Mouse (Mus musculus) adrenal gland, postnatal 10 days (tissue): ENCODE measurements at regions not wholly inside any gene's neighbourhood (a gene's known extent, or its start where the extent isn't known, plus 50 kb on each side); places are given as distances from the start of the nearest gene placed in this dataset.

Experiments
- DNase-seq: peaks from one replicate; pipeline ENCODE4 v3.0.0; 2021; ENCODE audit warnings: mixed read lengths

- DNase-seq, result no peak
Observed at GRCm38 (mm10) chr7:63811816-63812215, 104.8 kb upstream of the E030018B13Rik start.

DNA sequence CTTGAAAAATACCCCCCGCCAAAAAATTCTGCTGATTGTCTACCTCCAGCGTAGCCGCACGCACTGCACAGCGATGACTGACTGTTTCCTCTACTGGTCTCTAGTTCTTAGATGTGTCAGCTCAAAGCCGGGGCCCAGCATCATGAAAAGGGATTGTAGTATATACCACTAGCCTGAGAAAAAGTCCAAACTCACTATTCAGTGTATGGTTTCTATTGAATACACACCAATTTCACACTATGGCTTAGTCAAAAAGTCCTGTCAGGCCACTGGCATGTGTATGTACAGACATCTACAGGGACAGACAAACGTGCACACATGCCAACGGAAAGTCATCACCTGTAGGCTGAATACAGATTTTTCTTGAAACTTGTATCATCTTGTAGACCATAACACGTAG lies 101.1 kb upstream of the E030018B13Rik start:
- DNase-seq, result no peak

DNA sequence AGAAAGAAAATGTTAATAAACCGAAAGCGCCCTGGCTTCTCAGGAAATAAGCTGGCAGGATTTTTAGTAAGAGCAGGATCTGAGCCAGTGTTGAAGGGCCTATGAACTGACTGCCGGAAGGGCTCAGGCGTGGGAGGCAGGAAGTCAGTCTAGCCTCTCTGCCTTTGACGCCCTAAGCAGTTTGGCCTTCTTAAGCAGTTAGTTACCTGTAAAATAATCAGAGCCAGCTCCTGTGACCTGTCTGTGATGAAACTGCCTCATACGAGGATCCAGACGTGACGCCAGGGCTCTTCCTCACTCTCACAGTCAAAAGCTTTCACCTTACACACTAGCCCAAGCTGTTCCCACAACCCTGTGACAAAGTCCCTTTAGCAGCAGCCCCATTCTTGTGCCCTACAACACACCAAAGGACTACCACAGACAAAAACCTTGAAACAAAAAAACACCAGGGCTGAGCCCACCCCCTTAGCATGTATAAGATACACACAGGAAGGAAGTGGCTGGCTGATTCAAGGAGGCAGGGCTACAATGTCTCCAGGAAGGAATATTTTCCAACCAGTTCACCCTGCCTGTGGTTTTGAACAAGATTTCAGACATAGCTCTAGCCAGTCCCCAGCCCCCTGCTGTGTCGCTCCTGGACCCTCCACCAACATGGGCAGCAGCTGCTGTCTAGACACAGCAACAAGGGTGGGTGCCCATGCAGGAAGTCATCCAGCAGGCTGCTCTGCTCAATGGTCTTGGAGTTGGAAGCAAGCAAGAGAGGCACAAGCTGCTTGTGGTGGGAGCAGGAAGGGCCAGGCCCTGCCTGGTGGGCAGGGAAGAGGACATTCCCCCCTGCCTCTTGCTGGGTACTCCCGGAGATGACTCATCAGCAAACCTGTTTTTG lies 100.4 kb upstream of the E030018B13Rik start:
- no peak for DNase-seq

DNA sequence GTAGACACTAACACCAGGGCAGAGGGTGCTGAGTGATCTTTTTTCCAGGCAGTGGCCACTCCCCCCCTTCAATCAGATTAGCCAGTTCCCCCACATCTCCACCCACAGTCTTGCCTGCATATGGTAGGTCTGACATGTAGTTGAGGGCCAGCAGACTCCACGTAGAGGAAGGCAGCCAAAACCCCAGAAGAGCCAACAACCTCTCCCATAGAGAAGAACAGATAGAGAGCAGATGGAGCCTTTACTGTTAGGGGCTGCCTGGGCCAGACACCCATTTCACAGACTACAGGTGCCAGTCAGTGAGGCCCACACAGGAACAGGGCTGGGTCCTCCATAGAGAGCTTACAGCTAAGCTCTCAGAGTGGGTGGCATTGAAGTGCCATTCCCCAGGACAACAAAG lies 99.2 kb upstream of the E030018B13Rik start:
- DNase-seq, result no peak

GRCm38 (mm10) chr7:63818105-63818504 lies 98.6 kb upstream of the E030018B13Rik start:
- no peak for DNase-seq

- DNase-seq, result no peak
Observed at GRCm38 (mm10) chr7:63820286-63820685, 96.4 kb upstream of the E030018B13Rik start.

- no peak for DNase-seq
Observed at GRCm38 (mm10) chr7:63822001-63822400, 94.7 kb upstream of the E030018B13Rik start.

- DNase-seq, result peak; percentile 46
Observed at GRCm38 (mm10) chr7:63824009-63824408, 92.6 kb upstream of the E030018B13Rik start.

GRCm38 (mm10) chr7:63829362-63829920 lies 87.2 kb upstream of the E030018B13Rik start:
- no peak for DNase-seq

DNA sequence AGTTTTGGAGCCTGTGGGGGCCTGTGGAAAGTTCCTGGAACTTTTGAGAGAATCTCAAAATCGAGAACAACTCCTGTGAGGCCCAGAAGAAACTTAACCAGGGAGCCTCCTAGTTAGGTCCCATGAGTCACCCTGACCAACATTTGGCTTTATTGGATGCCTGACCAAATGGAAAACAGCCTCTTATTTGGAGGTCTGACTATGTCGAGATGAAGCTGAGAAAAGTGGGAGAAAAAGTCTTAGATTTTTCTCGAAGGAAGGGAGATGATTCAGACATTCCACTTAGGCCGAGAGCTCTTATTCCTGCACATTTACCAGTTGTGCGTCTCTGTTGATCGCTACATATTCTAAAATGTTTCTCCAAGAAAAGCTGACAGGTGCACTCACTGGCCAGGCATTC lies 83.0 kb upstream of the E030018B13Rik start:
- DNase-seq, result no peak

GRCm38 (mm10) chr7:63835958-63836357 lies 80.7 kb upstream of the E030018B13Rik start:
- no peak for DNase-seq
